Mouse (Mus musculus) lung, postnatal 0 days (tissue): ENCODE measurements at regions not wholly inside any gene's neighbourhood (a gene's known extent, or its start where the extent isn't known, plus 50 kb on each side); places are given as distances from the start of the nearest gene placed in this dataset.

ENCODE experiments used
- ATAC-seq: fragments of 200-750 bp; cut with Nextera tagmentation; 2 replicates; pipeline ENCODE4 v1.8.0; 2017; ENCODE audit warnings: moderate library complexity
- DNase-seq: peaks from one replicate; pipeline ENCODE4 v3.0.0-alpha.2; 2016; ENCODE audit warnings: low spot score
- H3K27ac ChIP-seq: fragments of 300-500 bp; sonication (generic); 2 replicates; pipeline ENCODE4 v1.5.1; 2014; ENCODE audit warnings: antibody characterized with exemption, mild to moderate bottlenecking, low read length, mixed read lengths
- H3K27me3 ChIP-seq: fragments of 300-500 bp; sonication (generic); replicated peaks from 2 replicates; pipeline ENCODE4 v1.6.1; 2014; ENCODE audit warnings: low read length, mixed read lengths; ENCODE audit not compliant: insufficient read depth
- H3K36me3 ChIP-seq: fragments of 300-500 bp; sonication (generic); 2 replicates; pipeline ENCODE4 v1.6.1; 2014; ENCODE audit warnings: low read length, mixed read lengths; ENCODE audit not compliant: insufficient read depth
- H3K4me1 ChIP-seq: fragments of 300-500 bp; sonication (generic); 2 replicates; pipeline ENCODE4 v1.6.1; 2014; ENCODE audit warnings: antibody characterized with exemption, low read depth, low read length, mixed read lengths; ENCODE audit not compliant: insufficient read depth
- H3K4me2 ChIP-seq: fragments of 300-500 bp; sonication (generic); replicated peaks from 2 replicates; pipeline ENCODE4 v1.6.1; 2014; ENCODE audit warnings: low read depth, mild to moderate bottlenecking, low read length, moderate library complexity, mixed read lengths
- H3K4me3 ChIP-seq: fragments of 300-500 bp; sonication (generic); 2 replicates; pipeline ENCODE4 v1.5.1; 2014; ENCODE audit warnings: low read depth, low read length
- H3K9ac ChIP-seq: fragments of 300-500 bp; sonication (generic); replicated peaks from 2 replicates; pipeline ENCODE4 v1.6.1; 2014; ENCODE audit warnings: low read depth, mild to moderate bottlenecking
- H3K9me3 ChIP-seq: fragments of 300-500 bp; sonication (generic); 2 replicates; pipeline ENCODE4 v1.6.1; 2016; ENCODE audit warnings: low read length, mixed read lengths
- CTCF ChIP-seq: IDR thresholded peaks from 2 replicates; pipeline ENCODE4 v1.5.1; 2016; ENCODE audit warnings: antibody characterized with exemption, mild to moderate bottlenecking
- EP300 ChIP-seq: IDR thresholded peaks from 2 replicates; pipeline ENCODE4 v1.6.1; 2016; ENCODE audit warnings: antibody characterized with exemption, mild to moderate bottlenecking, control low read depth
- WGBS: fragments of 180-500 bp; shearing (Covaris S2); extraction: QIAGEN DNeasy Blood & Tissue Kit; methylation state at CpG from one replicate; pipeline ENCODE4 v1.1.7; 2014; 5-methylcytosine and 5-hydroxymethylcytosine counted together

DNA sequence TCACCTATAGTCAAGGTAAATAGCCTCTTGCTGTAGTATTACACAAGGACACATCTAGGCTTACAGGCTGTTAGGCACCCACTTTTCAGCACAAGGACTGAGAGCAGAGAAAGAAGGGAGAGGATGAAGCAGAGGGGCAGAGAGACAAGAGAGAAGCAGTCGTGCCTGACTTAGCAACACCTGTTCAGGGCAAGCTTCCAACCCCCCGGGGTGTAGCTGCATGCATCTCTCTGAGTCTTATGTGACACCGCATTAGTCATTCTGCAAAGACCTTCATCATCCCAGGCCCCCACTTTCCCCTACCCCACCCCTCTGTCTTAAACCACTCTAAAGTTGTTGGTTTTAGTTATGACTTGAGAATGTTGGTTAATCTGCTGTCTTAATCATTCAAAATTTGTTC is 106.6 kb upstream of the Ubash3b start:
- no peak for ATAC-seq
- DNase-seq = no peak
- WGBS = 32% methylated on average over 3 of the region's 3 CpGs
- Histone ChIP-seq H3K4me2 (no peak overlapping the region), H3K9ac (no peak overlapping the region), H3K36me3 (no peaks in the 10 kb centered on the region), H3K4me3 (no peak overlapping the region), H3K27ac (no peak overlapping the region), H3K27me3 (no peaks in the 10 kb centered on the region), H3K4me1 (no peaks in the 10 kb centered on the region), H3K9me3 (no peaks in the 10 kb centered on the region)
- no peak for TF ChIP-seq CTCF
- no peak for TF ChIP-seq EP300

DNA sequence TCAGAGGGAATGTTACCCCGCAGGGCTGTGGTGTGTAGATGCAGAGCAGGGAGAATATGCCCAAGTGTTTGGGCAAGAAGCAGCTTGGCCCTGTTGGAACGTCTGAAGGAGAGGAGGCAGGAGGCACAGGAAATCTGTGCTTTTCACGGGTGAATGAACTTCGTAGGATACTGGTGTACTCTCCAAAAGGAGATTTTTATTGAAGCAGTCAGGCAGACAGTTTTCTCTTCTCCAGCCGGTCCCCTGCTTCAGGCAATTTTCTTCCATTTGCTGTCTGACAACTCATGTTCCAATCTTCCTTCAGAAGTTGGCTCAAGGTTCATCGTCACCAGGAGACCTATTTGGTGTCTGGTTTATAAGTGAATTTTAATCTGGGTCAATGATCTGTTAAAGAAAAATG is 103.0 kb upstream of the Ubash3b start:
- Histone ChIP-seq H3K4me2 (no peak overlapping the region), H3K9me3 (no peaks in the 10 kb centered on the region), H3K4me3 (no peak overlapping the region), H3K36me3 (no peaks in the 10 kb centered on the region), H3K4me1 (no peaks in the 10 kb centered on the region), H3K9ac (no peak overlapping the region), H3K27me3 (no peaks in the 10 kb centered on the region), H3K27ac (no peak overlapping the region)
- no peak for ATAC-seq
- DNase-seq = no peak
- WGBS = 44% methylated on average over 6 of the region's 6 CpGs
- no peak for TF ChIP-seq EP300
- no peak for TF ChIP-seq CTCF

DNA sequence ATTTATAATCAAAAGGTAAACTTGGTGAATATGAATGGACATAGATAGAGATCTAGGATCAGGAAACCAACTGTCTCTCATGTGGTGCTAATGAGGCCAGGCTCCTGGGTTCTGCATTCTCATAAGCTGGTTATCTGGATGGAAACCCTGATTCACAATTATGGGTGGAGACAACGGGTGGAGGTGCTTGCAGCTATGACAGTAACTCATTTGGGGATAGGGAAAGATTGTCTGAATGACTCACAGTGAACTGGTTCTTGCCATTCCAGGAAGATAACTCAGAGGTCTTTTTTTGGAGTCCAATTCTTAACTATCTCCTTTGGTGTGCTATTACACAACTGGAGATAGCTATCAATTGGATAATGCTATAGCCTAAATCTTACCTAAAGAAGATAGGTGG is 95.7 kb upstream of the Ubash3b start:
- ATAC-seq (no peak), DNase-seq (no peak)
- no peak overlapping the region for H3K4me3 ChIP-seq
- H3K36me3 ChIP-seq = no peaks in the 10 kb centered on the region
- no peak overlapping the region for H3K9ac ChIP-seq
- 69% methylated on average over 1 of the region's 1 CpGs for WGBS
- no peaks in the 10 kb centered on the region for H3K27me3 ChIP-seq
- TF ChIP-seq CTCF (no peak), EP300 (no peak)
- H3K27ac ChIP-seq = no peak overlapping the region
- no peak overlapping the region for H3K4me2 ChIP-seq
- no peaks in the 10 kb centered on the region for H3K9me3 ChIP-seq
- H3K4me1 ChIP-seq = no peaks in the 10 kb centered on the region

DNA sequence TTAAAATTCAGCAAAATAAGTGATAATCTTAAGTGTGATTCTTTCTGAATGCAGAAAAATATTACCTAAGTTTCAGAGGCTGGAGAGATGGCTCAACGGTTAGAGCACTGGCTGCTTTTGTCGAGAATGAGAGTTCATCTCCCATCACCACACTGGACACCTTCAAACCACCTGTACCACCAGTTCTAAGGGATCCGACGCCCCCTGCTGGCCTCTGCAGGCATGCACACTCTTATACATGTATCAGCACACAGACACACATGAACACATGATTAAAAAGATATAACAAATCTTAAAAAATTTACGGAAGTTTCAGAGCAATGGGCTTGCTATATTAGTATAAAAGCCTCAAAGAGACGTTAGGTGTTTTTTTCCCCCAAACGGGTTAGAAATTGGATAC is 80.9 kb upstream of the Ubash3b start:
- Histone ChIP-seq H3K9ac (no peak overlapping the region), H3K36me3 (no peaks in the 10 kb centered on the region), H3K27me3 (no peaks in the 10 kb centered on the region; the same call in 1 of the 2 replicates), H3K27ac (no peak overlapping the region), H3K4me3 (no peak overlapping the region), H3K4me1 (no peaks in the 10 kb centered on the region), H3K9me3 (no peaks in the 10 kb centered on the region), H3K4me2 (no peak overlapping the region)
- TF ChIP-seq EP300 (no peak), CTCF (no peak)
- WGBS = 84% methylated on average over 7 of the region's 7 CpGs
- DNase-seq (no peak), ATAC-seq (no peak)

DNA sequence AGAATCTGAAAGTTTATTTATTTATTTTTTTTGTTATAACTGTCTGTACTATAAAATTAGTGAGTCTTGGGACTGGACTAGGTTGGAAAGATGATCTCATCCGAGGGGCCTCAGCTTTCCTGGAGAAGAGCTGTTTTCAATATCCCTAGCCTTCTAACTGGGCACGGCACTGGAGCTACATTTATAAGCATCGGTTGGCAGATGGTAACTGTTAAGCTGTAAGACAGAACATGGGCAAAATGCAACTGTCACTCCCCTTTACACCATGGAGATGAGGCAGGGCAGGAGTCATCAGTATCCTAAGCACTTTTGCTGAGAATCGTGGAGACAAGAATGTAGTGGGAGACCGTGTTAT is 77.6 kb upstream of the Ubash3b start:
- H3K27ac ChIP-seq = no peak overlapping the region
- no peaks in the 10 kb centered on the region for H3K4me1 ChIP-seq
- H3K36me3 ChIP-seq = no peaks in the 10 kb centered on the region
- DNase-seq (no peak), ATAC-seq (no peak)
- H3K9me3 ChIP-seq = no peaks in the 10 kb centered on the region
- H3K27me3 ChIP-seq = no peaks in the 10 kb centered on the region
- TF ChIP-seq EP300 = no peak
- no peak for TF ChIP-seq CTCF
- H3K4me3 ChIP-seq = no peak overlapping the region
- no peak overlapping the region for H3K9ac ChIP-seq
- WGBS = 73% methylated on average over 5 of the region's 5 CpGs
- no peak overlapping the region for H3K4me2 ChIP-seq

DNA sequence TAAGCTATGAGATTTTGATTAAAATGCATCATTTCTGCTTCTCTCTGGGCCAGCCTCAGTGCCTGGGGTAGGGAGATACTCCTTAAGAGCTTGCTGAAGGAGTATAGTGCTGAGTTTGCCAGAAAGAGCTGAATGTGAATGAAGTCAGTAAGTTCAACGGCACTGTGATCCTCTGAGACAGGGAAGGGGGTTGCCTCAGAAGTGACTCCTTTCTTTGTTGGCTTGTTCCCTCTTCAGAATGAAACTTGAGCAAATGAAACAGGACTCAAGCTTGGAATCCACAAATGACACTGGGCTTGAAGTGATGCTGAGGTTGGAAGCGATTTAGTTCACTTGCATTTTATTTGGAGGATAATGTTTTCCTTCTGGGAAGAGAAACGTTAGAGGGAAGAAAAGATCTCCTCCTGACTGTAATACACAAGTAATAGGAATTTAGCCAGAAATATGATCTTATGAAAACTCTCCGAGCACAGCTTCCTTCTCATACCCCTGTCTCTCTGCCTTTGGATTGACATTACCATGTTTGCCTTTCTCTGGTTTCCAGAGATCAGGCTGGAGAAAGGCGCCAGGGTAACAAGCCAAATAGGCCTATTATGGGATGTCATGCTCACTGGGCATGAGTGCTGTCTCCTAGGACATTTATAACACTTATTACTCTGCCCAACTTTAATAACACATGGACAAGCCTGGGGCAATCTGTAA is 77.0 kb upstream of the Ubash3b start:
- Histone ChIP-seq H3K27ac (no peak overlapping the region), H3K36me3 (no peaks in the 10 kb centered on the region), H3K4me1 (no peaks in the 10 kb centered on the region), H3K4me2 (no peak overlapping the region), H3K27me3 (no peaks in the 10 kb centered on the region), H3K9ac (no peak overlapping the region), H3K4me3 (no peak overlapping the region), H3K9me3 (no peaks in the 10 kb centered on the region)
- no peak for ATAC-seq
- DNase-seq = no peak
- TF ChIP-seq EP300 = no peak
- TF ChIP-seq CTCF = no peak
- 57% methylated on average over 5 of the region's 5 CpGs for WGBS

DNA sequence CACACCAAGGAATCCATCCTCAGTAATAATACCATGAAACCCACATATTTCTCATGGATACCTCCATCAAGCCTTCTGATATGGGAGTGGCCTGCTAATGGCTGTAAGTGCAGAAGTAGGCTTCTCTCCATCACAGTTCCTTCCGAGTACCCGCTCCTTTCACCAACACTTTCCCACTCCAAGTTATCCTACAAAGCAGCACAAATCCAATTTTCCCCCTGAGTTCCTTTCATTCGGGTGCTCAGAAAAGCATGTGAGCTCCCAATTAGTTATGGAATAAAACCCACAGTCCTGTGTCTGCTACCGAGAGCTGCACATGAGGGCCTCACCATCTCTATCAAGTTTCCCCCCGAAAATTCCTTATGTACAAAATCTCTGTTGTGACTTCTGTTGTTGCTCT is 75.8 kb upstream of the Ubash3b start:
- H3K4me1 ChIP-seq = no peaks in the 10 kb centered on the region
- no peak overlapping the region for H3K9ac ChIP-seq
- no peaks in the 10 kb centered on the region for H3K9me3 ChIP-seq
- 92% methylated on average over 5 of the region's 5 CpGs for WGBS
- no peak overlapping the region for H3K27ac ChIP-seq
- TF ChIP-seq CTCF (no peak), EP300 (no peak)
- no peak overlapping the region for H3K4me2 ChIP-seq
- no peak overlapping the region for H3K4me3 ChIP-seq
- DNase-seq (no peak), ATAC-seq (no peak)
- H3K27me3 ChIP-seq = no peaks in the 10 kb centered on the region
- no peaks in the 10 kb centered on the region for H3K36me3 ChIP-seq
